Mouse (Mus musculus) kidney, embryonic 15.5 days (tissue): ENCODE results near the gene Cebpz. TPM values are rescaled to one million over a fixed set of nuclear protein-coding genes. Genes with fewer than 3 reads are reported as not detected.
A peak's percentile ranks its signal among the peaks of the same experiment; 100 is the strongest.

Source experiments
- ATAC-seq: fragments of 200-750 bp; cut with Nextera tagmentation; replicated peaks from 2 replicates; pipeline ENCODE4 v1.8.0; 2017; ENCODE audit warnings: moderate TSS enrichment; ENCODE audit not compliant: low FRiP score
- H3K27ac ChIP-seq: fragments of 300-500 bp; sonication (generic); 2 replicates; pipeline ENCODE4 v1.5.1; 2015; ENCODE audit warnings: mild to moderate bottlenecking, inconsistent platforms
- H3K27me3 ChIP-seq: fragments of 300-500 bp; sonication (generic); 2 replicates; pipeline ENCODE4 v1.6.1; 2015; ENCODE audit warnings: inconsistent platforms
- H3K36me3 ChIP-seq: fragments of 300-500 bp; sonication (generic); 2 replicates; pipeline ENCODE4 v1.6.1; 2015; ENCODE audit warnings: inconsistent platforms
- H3K4me1 ChIP-seq: fragments of 300-500 bp; sonication (generic); 2 replicates; pipeline ENCODE4 v1.6.1; 2015; ENCODE audit warnings: inconsistent platforms
- H3K4me2 ChIP-seq: fragments of 300-500 bp; sonication (generic); 2 replicates; pipeline ENCODE4 v1.6.1; 2015; ENCODE audit warnings: moderate library complexity, mild to moderate bottlenecking, inconsistent platforms
- H3K4me3 ChIP-seq: fragments of 300-500 bp; sonication (generic); replicated peaks from 2 replicates; pipeline ENCODE4 v1.5.1; 2015; ENCODE audit warnings: mild to moderate bottlenecking, inconsistent platforms
- H3K9ac ChIP-seq: fragments of 300-500 bp; sonication (generic); 2 replicates; pipeline ENCODE4 v1.6.1; 2015; ENCODE audit warnings: mild to moderate bottlenecking, inconsistent platforms
- H3K9me3 ChIP-seq: fragments of 300-500 bp; sonication (generic); replicated peaks from 2 replicates; pipeline ENCODE4 v1.6.1; 2016; ENCODE audit warnings: inconsistent platforms
- WGBS: fragments of 180-500 bp; shearing (Covaris S2); methylation state at CpG from one replicate; pipeline ENCODE4 v1.1.7; 2015; ENCODE audit warnings: mixed read lengths; 5-methylcytosine and 5-hydroxymethylcytosine counted together
- polyA plus RNA-seq: library from polyadenylated mRNA; unstranded; fragments of >200 nt; fragmentation: Nextera tagmentation; extraction: Ambion mirVana; gene quantifications from 2 replicates; pipeline ENCODE4 v1.2.1, GENCODE M21; 2015

The Cebpz gene
- polyA plus RNA-seq, result 66.4 and 66.6 TPM in 2 replicates

DNA sequence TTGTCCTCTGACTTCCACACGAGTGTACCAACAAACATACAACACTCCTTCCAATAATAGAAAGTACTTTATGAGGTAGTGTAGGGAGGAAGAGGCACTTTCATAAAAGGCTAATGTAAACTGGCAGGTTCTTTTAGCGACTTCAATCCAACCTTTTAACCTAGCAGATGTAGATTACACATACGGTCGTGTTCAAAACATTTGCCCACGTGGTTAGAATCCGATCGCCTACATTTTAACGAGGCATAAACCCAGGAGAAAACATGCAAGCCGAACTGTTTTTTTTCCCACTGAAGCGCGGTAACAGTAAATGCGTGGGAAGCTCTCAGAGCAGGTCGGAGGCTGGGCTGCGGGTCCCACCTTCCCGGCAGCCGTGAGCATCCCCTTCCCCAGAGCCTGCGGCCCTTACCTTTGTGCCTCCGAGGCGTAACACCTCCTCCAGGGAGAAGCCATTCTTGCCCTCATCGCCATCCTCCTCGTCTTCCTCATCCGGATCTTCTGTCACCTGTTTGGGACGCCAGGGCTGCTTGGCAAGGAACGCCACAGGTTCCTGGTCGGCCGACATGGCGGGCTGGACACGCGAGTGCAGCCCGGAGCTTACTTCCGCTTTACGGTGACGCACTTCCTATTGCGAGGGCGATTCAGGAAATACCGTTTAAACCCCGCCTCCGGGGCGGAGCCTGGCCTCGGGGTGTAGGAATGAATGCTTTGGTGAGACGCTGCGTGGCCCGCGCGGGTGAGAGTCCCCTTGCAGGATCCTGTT is at the start of gene Cebpz, which contains the start of gene Ndufaf7:
TSS of gene Cebpz (minus strand) at position 601 of the 763 bp plus-strand sequence.
TSS of gene Ndufaf7 (plus strand) at position 671 of the 763 bp plus-strand sequence.
- H3K27me3 ChIP-seq, result no peaks in the 10 kb centered on the region
- peak within 1 kb of the TSS; percentile 41 for H3K27ac ChIP-seq
- peaks cover 49% of the 10 kb centered on the region for H3K36me3 ChIP-seq
- H3K9me3 ChIP-seq, result no peaks in the 10 kb centered on the region
- peak within 1 kb of the TSS; percentile 93 for H3K4me3 ChIP-seq
- peak within 1 kb of the TSS; percentile 78 for H3K4me2 ChIP-seq
- under 1% methylated on average over 45 of the region's 45 CpGs for WGBS
- peaks cover 10% of the 10 kb centered on the region for H3K4me1 ChIP-seq
- peak within 1 kb of the TSS; percentile 81 for H3K9ac ChIP-seq
- peak; percentile 99 for ATAC-seq

GRCm38 (mm10) chr17:78983736-78984135 is 46.9 kb upstream of the Cebpz start:
- H3K9me3 ChIP-seq, result no peaks in the 10 kb centered on the region
- no peak overlapping the region for H3K4me3 ChIP-seq
- no peak overlapping the region for H3K9ac ChIP-seq
- no peak for ATAC-seq
- WGBS, result 81% methylated on average over 3 of the region's 3 CpGs
- peaks cover 3% of the 10 kb centered on the region; the same call in 1 of the 2 replicates for H3K4me1 ChIP-seq
- peaks cover 51% of the 10 kb centered on the region for H3K36me3 ChIP-seq
- H3K27ac ChIP-seq, result no peak overlapping the region
- H3K27me3 ChIP-seq, result no peaks in the 10 kb centered on the region
- H3K4me2 ChIP-seq, result no peak overlapping the region

DNA sequence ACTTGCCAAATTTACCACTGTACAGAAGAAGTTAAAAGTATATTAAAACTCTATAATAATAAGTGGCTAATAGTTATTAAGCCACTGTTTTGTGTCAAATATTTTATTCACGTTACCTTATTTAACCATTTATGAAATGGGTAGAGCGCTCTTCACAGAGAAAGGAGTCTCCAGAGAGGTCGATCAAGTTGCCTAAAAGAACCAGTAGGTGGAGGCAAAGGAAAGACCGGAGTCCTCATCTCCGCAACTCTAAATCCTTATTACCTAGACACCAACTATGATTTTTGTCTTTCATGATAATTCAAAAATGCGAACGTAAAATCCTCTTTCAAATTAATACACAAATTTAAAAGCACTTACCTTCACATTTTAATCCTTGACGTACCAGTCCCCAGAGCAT is 46.3 kb upstream of the Cebpz start:
- no peak overlapping the region for H3K4me3 ChIP-seq
- no peaks in the 10 kb centered on the region for H3K9me3 ChIP-seq
- peaks cover 53% of the 10 kb centered on the region for H3K36me3 ChIP-seq
- no peak overlapping the region for H3K9ac ChIP-seq
- 91% methylated on average over 8 of the region's 8 CpGs for WGBS
- no peak overlapping the region for H3K4me2 ChIP-seq
- H3K27ac ChIP-seq, result no peak overlapping the region
- H3K27me3 ChIP-seq, result no peaks in the 10 kb centered on the region
- peaks cover 3% of the 10 kb centered on the region; the same call in 1 of the 2 replicates for H3K4me1 ChIP-seq
- no peak for ATAC-seq

DNA sequence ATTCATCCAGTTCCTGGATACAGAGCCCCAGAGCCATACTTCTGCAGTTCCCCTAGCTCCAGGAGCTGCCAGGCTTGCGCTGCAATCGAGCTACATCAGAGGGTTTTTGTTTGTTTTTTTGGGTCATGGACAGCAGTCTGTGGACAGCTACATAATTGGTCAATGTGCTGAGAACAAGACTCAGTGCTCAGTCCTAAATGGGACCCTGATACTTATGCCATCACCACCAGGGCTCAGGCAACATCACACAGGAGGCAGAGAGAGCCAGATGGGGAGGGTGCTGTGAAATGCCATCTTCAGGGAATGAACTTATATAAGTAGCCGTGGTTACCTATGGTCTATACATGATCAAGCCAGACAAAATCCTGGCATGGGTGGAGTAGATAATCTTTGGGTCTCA is 31.6 kb upstream of the Cebpz start:
- H3K4me3 ChIP-seq, result no peak overlapping the region
- peaks cover 63% of the 10 kb centered on the region for H3K36me3 ChIP-seq
- no peak overlapping the region for H3K27ac ChIP-seq
- H3K9me3 ChIP-seq, result no peaks in the 10 kb centered on the region
- no peaks in the 10 kb centered on the region for H3K27me3 ChIP-seq
- ATAC-seq, result no peak
- no peak overlapping the region for H3K9ac ChIP-seq
- WGBS, result 82% methylated on average over 3 of the region's 3 CpGs
- no peaks in the 10 kb centered on the region for H3K4me1 ChIP-seq
- H3K4me2 ChIP-seq, result no peak overlapping the region

DNA sequence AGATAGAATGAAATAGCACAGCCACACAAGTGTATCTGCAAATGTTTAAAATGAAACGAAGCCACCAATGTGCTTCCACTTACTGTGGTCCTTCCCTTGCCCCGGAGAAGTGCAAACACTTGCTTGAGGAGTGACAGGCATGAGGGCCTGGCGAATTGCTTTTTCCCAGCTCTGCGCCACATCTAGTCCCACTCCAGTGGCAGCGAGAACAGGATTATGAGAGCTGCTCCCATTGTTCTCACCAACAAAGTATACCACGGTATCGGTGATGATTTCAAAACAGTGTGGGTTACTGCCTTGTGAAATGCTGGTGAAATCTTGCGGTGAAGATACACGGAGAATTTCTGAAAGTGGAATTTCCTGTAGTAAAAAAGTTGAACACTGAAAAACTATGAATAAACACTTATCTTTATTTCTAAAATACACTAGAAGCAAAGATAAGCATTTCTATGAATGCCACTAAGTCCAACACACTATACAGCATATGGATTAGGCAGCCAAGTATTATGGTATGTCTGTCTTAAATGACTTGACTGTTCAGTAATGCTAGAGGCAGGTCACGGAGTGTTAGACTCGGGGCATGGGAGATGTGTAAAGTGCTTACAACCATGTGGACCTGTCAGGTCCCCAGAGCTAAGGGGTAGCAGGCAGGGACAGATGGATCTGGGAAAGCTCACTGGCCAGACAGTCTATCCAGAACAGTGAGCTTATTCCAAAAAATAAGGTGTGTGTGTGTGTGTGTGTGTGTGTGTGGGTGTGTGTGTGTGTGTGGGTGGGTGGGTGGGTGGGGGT is 29.4 kb upstream of the Cebpz start:
- no peak overlapping the region for H3K27ac ChIP-seq
- peaks cover 67% of the 10 kb centered on the region for H3K36me3 ChIP-seq
- H3K9me3 ChIP-seq, result no peaks in the 10 kb centered on the region
- H3K4me1 ChIP-seq, result no peaks in the 10 kb centered on the region
- no peak overlapping the region for H3K9ac ChIP-seq
- 92% methylated on average over 11 of the region's 11 CpGs for WGBS
- H3K4me3 ChIP-seq, result no peak overlapping the region
- H3K4me2 ChIP-seq, result no peak overlapping the region
- no peak for ATAC-seq
- no peaks in the 10 kb centered on the region for H3K27me3 ChIP-seq

DNA sequence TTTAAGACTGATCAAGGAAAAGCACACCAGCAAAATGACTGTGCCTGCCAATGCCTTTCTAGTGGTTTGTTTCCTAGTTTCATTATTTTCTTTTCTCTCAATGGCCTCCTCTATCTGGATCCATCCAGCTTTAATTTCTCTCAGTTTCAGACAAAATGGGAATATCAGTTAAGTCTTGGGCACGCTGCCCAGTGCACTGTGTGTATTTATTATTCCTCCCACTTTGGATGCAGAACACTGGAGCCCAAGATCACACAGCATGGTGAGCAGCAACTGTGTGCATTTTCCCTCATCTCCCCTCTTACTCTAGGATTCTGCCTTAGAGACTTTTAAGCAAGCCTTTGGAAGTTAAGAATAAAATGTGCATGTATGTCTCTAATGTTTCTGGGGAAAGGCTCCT is 27.5 kb upstream of the Cebpz start:
- Histone ChIP-seq H3K9me3 (no peaks in the 10 kb centered on the region), H3K4me3 (no peak overlapping the region), H3K36me3 (peaks cover 73% of the 10 kb centered on the region), H3K27me3 (no peaks in the 10 kb centered on the region), H3K4me2 (no peak overlapping the region), H3K27ac (no peak overlapping the region), H3K9ac (no peak overlapping the region), H3K4me1 (no peaks in the 10 kb centered on the region)
- ATAC-seq, result no peak
- 91% methylated on average over 1 of the region's 1 CpGs for WGBS

DNA sequence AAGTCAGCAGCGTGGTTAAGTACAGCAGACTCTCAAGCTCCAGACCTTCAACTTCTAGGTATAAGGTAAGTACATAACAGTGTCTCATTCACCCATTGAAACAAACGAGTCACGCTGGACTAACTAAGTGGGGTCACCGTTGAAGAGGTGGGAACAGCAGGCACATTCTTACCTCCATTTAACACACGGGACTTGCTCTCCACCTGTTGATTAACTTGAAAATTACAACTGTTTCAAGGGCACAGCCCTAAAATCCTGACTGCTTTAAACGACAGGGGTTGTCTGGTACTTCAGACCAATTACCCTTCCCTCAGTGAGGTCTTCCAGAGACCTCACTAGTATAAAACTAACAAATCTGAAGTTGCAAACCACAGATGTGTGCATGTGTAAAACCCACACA is 22.6 kb upstream of the Cebpz start:
- peaks cover 92% of the 10 kb centered on the region for H3K36me3 ChIP-seq
- H3K4me1 ChIP-seq, result no peaks in the 10 kb centered on the region
- no peak for ATAC-seq
- WGBS, result 73% methylated on average over 6 of the region's 6 CpGs
- no peaks in the 10 kb centered on the region for H3K9me3 ChIP-seq
- H3K27me3 ChIP-seq, result no peaks in the 10 kb centered on the region
- no peak overlapping the region for H3K27ac ChIP-seq
- no peak overlapping the region for H3K9ac ChIP-seq
- H3K4me2 ChIP-seq, result no peak overlapping the region
- no peak overlapping the region for H3K4me3 ChIP-seq

- Histone ChIP-seq H3K36me3 (peaks cover 90% of the 10 kb centered on the region), H3K27ac (no peak overlapping the region), H3K9me3 (no peaks in the 10 kb centered on the region), H3K4me1 (no peaks in the 10 kb centered on the region), H3K4me3 (no peak overlapping the region), H3K9ac (no peak overlapping the region), H3K27me3 (no peaks in the 10 kb centered on the region), H3K4me2 (no peak overlapping the region)
- no peak for ATAC-seq
- 84% methylated on average over 8 of the region's 8 CpGs for WGBS
These were observed 16.4 kb upstream of the Cebpz start for GRCm38 (mm10) chr17:78953240-78953639.

GRCm38 (mm10) chr17:78952070-78952469 is 15.2 kb upstream of the Cebpz start:
- Histone ChIP-seq H3K27ac (no peak overlapping the region), H3K4me3 (no peak overlapping the region), H3K9ac (no peak overlapping the region), H3K4me1 (no peaks in the 10 kb centered on the region), H3K36me3 (peaks cover 89% of the 10 kb centered on the region), H3K9me3 (no peaks in the 10 kb centered on the region), H3K27me3 (no peaks in the 10 kb centered on the region), H3K4me2 (no peak overlapping the region)
- ATAC-seq, result no peak
- 86% methylated on average over 5 of the region's 5 CpGs for WGBS

DNA sequence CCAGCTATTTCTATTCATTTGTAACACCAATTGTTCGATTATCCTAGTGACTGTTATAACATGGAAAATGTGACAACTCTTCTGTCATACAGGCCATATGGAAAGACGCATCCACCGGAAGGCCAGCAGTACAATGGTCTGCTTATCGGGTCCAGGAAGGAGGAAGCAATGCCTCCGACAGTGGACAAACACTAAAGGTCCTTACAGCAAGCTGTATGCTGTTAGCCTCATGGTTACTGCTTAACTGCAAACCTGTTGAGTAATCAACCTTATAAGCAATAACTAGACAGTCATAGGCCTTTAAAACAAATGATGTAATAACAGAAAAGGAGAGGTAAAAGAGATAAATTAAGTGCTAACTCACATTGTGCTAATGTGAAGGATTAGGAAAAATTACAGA is 14.4 kb upstream of the Cebpz start:
- Histone ChIP-seq H3K9ac (no peak overlapping the region), H3K27ac (no peak overlapping the region), H3K4me1 (no peaks in the 10 kb centered on the region), H3K4me3 (no peak overlapping the region), H3K4me2 (no peak overlapping the region), H3K27me3 (no peaks in the 10 kb centered on the region), H3K9me3 (no peaks in the 10 kb centered on the region), H3K36me3 (peaks cover 91% of the 10 kb centered on the region)
- 96% methylated on average over 5 of the region's 5 CpGs for WGBS
- ATAC-seq, result no peak

GRCm38 (mm10) chr17:78942579-78942978 is 5.7 kb upstream of the Cebpz start:
- peaks cover 54% of the 10 kb centered on the region for H3K36me3 ChIP-seq
- no peak overlapping the region for H3K9ac ChIP-seq
- no peaks in the 10 kb centered on the region for H3K27me3 ChIP-seq
- no peak overlapping the region for H3K4me2 ChIP-seq
- H3K9me3 ChIP-seq, result no peaks in the 10 kb centered on the region
- H3K27ac ChIP-seq, result no peak overlapping the region
- H3K4me1 ChIP-seq, result peaks cover 6% of the 10 kb centered on the region
- no peak; the same call in 1 of the 2 replicates for ATAC-seq
- H3K4me3 ChIP-seq, result no peak overlapping the region
- 38% methylated on average over 11 of the region's 11 CpGs for WGBS

- ATAC-seq, result no peak
- 90% methylated on average over 4 of the region's 4 CpGs for WGBS
These were observed 2.1 kb upstream of the Cebpz start for GRCm38 (mm10) chr17:78938927-78939326.

More at GRCm38 (mm10) chr17:78938927-78939326, 2.1 kb upstream of the Cebpz start:
- Histone ChIP-seq H3K4me2 (no peak overlapping the region), H3K4me1 (peaks cover 13% of the 10 kb centered on the region), H3K4me3 (no peak overlapping the region), H3K27me3 (no peaks in the 10 kb centered on the region), H3K9me3 (no peaks in the 10 kb centered on the region), H3K36me3 (peaks cover 44% of the 10 kb centered on the region), H3K27ac (no peak overlapping the region), H3K9ac (no peak overlapping the region)
